Mouse (Mus musculus) bone marrow, adult 2 months (tissue): ENCODE data around the gene Olfr639.

Experiments used
- CTCF ChIP-seq: fragments of 200-500 bp; IDR thresholded peaks from 2 replicates; pipeline ENCODE4 v1.5.1; 2011; ENCODE audit warnings: low read length, control low read depth; ENCODE audit not compliant: control insufficient read depth, insufficient read depth
- POLR2A ChIP-seq: fragments of 200-500 bp; IDR thresholded peaks from 2 replicates; pipeline ENCODE4 v1.6.1; 2011; ENCODE audit warnings: low read depth, mild to moderate bottlenecking, control low read depth, low read length, borderline replicate concordance; ENCODE audit not compliant: control insufficient read depth

GRCm38 (mm10) chr7:104052566-104052965 is 35.5 kb upstream of the Olfr639 start, which contains the start of gene Olfr642:
- TF ChIP-seq CTCF (no peak), POLR2A (no peak)
